Mouse (Mus musculus) erythroblast, adult 5-6 weeks (primary cell): Measurements from ENCODE around the gene Rpl9. TPM values are rescaled to one million over a fixed set of nuclear protein-coding genes. Genes with fewer than 3 reads are reported as not detected.

Source experiments
- ATAC-seq: replicated peaks from 2 replicates; pipeline ENCODE4 v1.8.0; 2016; ENCODE audit warnings: moderate number of reproducible peaks, mild to moderate bottlenecking, moderate TSS enrichment, inconsistent platforms; ENCODE audit not compliant: poor library complexity, low FRiP score, severe bottlenecking
- total RNA-seq, 2 experiments: library from RNA; stranded (forward) in 1 of 2; stranded (reverse) in 1 of 2; fragments of 150-400 nt in 1 of 2; fragments of 200-764, 138-1000 nt in 1 of 2; gene quantifications; 2 replicates each; pipeline versions ENCODE4 v1.2.3 to v1.2.4; 2015 to 2017; ENCODE audit warnings: low replicate concordance in 2 of 2

Gene Rpl9
- 636 and 727 TPM in 2 replicates for total RNA-seq (2015; ENCODE audit: low replicate concordance)
- 268 and 390 TPM in 2 replicates for total RNA-seq (2017; ENCODE audit: low replicate concordance)

DNA sequence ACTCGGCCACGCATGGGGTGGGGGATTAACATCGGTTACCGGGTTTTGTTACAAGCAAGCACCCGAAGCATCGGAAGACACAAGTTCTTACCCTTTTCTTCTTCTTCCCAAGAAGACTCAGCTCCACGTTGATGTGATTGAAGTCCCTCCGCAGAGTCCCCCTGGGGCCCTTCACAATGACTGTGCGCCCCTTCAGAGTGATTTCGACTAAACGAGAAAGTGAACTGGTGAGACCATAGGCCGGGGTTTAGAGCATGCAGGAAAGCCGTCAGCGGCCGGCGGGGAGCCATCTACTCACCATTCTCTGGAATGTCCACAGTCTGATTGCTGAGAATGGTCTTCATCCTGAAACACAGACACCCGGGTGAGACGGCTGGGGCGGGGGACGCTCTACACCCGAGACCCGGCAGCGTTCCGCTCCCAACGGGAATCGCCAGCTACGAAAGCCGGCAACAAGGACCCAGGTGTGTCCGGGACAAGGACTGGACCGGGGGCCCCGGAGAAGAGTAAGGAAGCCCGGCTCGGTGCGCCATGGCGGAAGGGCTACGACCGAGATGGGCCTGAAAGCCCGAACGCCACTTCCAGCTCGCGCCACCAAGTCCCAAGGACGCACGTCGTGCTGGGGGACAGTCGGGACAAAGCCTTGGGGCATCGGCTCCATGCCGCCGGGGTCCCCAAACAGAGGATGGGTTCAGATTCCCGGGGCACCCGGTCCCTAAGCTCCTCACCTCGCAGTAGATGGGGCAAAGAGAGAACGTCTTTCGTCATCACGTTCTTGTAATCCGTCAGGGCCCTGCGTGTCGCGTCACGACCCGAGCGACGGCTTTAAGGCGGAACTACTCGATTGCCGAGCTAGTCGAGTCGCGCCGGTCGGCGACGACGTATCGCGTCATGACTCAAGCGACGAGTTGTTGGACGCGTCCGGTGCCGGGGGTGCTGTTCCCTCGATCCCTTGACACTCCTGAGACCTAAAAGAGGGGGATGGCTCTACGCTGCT is at the start of gene Rpl9, which contains the start of gene Lias:
TSS of gene Rpl9 (minus strand) at position 797 of the 997 bp plus-strand sequence.
TSS of gene Lias (plus strand) at position 850 of the 997 bp plus-strand sequence.
- ATAC-seq = peak; percentile 93

DNA sequence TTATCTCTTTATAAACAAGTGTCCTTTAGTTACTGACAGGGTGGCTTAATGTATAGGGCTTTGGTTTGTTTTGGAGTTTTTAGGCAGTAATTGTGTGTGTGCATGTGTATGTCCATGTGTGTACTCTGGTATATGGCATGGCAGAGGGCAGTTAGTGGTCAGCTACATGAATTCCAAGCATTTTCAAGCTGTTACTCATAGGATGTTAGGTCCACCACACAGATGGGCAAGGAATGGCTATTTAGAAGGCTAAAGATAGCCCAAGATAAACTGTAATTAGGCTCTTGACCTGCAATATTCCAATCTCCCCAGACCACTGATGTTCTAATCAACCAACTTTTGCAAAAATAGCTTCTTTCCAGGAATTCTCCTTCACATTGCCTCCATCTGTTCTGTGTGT is 46.8 kb upstream of the Rpl9 start:
- ATAC-seq = no peak

DNA sequence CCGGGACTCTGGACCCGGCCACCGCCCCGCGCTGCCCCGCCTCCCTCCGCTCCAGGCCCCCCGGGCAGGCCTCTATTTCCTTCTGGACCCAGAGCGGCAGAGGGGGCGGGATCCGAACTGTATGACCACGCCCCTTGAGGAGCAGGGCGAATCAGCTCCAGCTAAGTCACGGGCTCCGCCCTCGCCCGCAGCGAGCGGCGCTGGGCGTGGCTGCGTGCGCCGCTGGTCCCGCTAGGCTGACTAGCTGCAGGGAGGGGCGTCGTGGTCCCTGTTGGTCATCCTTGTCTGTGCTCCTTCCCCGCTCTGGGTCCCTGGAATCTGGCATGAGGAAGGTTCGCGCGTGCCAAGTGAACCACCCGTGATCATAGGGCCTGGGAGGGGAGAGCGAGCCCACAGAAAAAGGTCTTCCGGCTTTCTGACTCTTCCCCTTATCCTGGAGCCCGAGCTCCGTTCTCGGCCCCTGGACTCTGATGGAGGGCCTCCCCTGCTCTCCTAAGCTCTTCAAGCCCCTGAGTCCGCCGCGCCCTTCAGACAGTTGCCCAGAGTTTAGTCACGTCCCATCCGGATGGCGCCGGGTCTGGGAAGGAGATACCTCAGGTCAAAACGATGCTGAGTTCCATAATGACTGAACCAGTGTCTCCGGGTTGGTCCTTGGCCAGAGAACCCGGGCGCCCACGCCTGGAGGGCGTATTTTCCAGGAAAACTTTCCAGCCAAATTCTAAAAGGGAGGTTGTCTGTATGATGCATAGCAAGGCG is 44.7 kb upstream of the Rpl9 start, which contains the start of gene Ugdh:
TSS of gene Ugdh (minus strand) at position 144 of the 756 bp plus-strand sequence.
- peak; percentile 98 for ATAC-seq

DNA sequence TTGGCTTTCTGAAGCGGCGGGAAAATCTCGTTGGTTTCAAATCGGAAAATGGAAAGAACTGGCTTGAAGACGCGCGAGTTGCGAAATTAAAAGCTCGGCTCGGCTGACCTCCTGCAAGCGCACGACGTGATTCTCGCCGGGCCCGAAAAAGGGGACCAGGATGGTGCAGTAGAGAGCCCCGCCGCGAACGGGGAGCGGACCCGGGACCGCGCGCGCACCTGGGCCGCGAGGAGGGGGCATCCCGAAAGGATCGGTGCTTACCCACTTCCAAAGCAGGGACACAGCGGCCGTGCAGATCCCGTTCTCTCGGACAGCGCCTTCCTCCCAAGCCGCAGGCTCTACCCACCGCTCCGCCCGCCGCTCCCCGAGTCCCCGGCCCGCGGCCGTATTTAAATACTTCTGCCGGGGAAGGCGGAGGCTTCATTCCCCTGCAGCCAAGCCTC is 44.1 kb upstream of the Rpl9 start:
- ATAC-seq = no peak; the same call in 1 of the 2 replicates

DNA sequence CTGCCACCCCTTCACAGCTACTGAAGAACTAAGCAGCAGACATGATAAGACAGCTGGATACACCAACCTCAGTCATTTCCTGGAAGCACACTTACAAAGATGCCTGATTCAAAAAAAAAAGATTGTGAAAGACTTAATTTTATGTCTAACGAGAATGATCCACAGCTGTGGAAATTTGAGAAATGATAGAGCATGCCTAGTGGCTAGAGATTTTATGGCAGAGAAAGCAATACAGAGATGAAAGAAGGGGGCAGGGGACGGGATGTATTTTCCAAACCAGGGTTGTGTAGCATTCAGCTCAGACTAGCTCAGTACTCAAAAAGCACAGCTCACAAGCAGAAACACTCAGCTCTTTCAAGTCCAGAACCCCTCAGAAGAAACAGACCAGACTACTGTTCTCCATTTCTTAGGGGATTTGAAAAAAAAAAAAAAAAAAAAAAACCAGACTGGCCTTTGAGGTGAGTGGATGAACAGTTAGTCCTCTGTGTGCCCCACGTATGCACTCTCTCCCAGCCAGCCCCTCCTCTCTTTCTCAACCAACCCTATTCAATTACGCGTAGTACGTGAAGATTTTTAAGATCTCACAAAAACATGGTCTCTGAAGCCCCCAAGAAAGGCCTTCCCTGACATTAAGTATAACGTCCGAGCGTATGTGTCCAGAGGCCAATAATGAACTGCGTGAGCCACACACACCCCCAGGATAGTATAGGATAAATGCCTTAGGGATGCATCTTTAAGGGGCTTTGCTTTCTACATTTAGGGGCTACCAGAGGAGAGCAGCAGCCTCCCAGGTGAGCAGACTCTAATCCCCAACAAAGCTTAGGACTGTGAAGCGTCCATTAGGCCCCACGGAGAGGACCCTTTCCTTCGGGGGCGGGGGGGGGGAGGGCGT is 43.5 kb upstream of the Rpl9 start:
- no peak for ATAC-seq

DNA sequence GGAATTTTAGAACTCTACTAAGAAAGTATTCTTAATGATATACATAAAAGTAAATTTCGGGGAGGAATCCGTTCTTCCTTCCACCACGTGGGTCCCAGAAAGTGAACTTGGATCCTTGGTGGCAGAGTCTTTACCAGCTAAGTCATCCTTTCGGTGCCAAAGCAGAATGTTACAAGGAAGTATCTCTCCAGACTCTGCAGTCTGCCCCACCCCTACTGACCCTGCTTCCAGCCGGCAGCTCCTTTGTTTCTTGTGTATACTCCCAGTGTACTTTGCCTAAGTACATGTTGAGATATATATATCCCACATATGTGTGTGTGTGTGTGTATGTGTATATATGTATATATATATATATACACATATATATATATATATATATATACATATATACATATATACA is 38.2 kb upstream of the Rpl9 start:
- no peak for ATAC-seq

DNA sequence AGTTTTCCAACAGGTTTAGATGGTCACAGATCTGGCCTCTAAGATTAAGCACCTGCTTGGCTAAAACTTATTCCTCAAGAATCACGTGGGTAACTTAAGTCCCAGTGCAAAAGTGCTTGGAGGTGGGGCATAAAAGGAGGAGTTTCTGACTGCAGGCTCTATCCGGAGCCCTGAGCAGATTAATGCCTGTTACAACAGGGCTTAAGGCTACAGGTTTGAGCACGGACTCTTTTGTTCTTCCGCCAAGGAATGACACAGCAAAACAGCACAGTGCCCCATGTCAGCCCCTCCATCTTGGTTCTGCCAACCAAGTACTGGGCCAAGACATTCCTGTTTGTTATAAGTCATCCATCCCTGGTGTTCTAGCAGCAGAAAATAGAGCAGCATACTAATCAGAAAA is 37.1 kb upstream of the Rpl9 start:
- no peak for ATAC-seq

DNA sequence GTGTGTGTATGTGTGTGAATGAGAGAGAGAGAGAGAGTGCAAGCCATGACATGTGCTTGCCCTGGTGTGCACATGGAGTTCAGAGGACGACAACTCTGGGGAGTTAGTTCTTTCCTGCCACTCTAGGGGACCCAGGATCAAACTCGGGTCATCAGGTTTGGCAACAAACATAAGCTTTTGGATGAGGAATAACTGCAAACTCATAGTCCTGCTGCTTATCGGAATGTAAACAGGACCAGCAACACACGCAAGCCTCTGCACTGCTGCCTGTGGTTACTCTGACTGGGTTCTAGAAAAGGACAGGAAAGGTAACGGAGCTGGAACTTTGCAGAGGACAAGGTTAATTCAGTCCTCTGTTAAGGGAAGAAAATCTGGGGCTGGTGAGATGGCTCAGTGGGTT is 34.0 kb upstream of the Rpl9 start:
- ATAC-seq = no peak

DNA sequence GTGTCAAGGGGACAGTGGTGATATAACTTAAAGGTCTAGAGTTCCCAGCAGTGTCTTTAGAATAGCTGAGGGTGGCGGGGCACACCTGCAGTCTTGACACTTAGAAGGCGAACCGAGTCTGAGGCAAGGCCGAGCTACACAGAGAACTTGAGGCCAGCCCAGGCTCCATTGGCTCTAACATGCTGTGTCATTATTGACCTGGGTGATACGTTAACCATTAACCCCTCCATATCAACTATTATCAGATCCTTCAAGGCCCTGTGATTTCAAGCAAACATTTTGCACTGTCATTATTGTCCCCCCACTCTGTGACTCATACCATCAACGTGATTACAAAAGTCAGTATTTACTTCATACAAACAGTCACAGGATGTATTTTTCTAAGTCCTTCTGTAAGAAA is 33.0 kb upstream of the Rpl9 start:
- no peak for ATAC-seq

DNA sequence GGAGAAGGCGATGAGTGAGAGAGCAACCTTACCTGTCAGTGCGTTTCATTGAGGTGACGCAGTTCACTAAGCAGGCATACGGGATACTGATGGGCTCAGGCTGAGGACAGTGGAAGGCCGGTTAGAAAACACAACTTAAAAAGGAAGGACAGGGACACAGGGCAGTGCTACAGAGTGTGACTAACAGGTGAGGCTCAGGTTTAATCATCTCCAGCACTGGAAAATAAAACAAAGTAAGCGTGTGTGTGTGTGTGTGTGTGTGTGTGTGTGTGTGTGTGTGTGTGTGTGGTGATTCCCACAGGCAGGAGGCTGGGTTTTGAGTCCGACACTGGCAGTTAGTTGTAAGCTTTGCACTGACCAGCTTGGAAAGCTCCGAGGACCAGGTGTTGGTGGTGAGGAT is 31.6 kb upstream of the Rpl9 start:
- no peak for ATAC-seq

DNA sequence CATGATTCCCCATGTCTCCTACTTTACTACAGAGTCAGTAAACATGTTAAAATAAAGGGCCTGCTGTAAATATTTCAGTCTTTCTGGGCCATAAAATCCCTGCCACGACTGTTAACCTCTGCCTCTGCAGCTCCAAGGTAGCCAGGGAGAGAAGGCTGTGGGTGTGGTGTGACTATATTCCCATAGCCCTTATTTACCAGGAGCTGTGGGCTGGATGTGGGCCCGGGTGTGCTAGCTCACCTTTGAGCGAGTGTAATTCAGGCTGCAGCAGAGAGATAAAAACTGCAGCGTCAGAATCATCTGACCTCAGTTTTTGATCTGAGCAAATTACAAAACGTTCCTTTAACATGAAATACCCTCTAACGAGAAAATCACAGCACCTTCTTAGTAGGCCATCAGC is 29.6 kb upstream of the Rpl9 start:
- peak; percentile 79 for ATAC-seq

DNA sequence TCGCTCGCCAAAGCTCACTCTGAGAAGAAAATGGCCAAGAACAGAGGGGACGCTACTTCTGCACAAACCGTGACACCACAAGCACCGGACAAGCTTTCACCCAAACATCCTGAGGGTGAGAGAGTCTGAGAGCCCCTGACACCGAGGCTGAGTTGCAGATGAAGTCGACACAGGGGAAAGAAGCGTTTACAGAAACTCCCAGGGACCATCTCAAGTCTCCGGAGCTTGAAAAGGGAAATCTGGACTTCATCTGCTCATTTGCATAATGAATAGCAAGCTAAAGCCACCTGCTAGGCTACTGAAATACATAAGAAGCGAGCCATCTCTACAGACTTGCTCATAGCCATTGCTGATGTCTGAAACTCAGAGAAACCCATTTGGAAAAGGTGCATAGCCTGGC is 27.9 kb upstream of the Rpl9 start:
- no peak for ATAC-seq

DNA sequence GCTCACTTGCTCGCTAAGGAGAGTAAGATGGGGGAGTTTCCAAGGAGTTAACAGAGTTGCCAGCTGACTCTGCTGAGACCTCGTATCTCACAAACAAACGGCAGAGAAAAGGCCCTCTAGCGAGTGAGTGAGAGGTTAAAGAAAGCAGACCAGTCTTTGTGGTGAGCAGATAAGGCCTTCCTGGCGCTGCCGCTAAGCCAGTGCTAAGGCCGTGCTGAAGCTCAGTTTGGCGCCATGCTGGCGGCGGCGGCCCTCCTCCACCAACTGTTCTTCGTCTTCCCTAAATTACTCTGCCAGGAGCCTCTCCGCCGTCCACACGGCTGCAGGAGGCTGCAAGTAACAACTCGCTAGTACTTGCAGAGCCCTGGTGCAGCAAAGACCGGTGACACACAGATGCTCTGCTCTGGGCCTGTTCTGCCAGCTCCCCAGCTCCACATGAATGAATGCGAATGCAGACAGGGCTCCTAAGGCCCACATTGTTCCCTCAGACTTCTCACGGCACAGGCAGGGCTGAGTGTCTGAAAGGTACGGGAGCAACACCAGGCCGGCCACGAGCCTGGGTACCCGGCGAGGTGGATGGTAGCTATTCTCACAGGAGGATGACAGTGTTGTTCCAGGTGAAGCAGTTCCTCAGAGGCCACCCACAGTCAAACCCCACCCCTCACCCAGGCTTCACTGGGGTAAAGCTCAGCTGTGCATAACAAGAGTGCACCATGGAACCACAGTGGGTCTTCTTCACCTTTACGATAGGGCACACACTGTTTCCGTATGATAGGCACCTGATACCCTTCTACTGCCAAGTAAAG is 24.6 kb upstream of the Rpl9 start:
- peak; percentile 83 for ATAC-seq

DNA sequence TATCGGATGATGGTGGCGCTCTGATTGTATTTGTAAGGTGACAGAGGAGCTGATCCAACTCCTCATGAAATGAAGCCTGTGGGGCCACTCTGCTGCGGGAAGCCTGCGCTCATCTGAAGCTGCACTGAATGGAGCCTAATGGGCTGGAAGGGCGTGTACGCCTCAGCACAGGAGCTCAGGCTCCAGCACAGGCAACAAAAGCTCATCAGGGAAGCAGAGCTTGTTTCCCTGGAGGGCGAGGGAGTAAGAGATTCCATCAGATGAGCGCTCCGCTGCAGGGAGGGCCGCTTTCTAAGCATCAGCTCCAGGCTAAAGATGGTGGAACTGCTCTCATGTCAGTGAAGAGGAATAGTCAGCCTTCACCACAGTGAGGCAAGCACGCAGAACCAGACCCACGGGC is 16.7 kb upstream of the Rpl9 start:
- ATAC-seq = no peak

DNA sequence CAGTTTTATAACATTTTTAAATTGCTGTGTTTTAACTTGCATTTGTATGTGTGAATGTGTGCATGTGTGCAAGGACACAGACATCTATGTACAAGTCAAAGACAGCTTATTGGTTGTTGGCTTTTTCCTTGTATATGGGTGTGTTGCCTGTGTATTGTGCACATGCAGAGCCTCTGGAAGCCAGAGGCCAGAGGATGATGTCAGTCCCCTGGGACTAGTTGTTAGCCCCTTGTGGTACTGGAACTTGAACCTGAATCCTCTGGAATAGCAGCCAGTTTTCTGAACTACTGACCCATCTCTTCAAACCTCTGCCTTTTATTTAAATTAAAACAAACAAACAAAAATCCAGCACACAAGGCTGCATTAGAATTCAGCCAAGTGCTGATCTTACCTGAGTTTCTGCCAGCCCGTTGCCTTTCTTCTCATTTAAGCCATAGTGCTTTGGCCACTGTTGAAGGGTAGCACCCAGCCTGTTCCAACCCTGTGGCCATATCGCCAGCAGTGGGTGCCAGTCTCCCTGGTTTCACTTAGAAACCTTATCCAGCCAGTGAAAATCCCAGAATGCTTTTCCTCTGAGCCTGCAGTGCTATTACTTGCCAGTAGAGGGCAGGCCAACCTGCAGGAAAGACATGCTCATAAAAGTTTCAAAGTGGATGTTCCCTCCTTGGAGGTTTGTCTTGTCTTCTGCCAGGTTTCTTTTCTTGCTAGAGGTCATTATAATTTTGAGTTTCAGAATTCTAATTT is 10.2 kb upstream of the Rpl9 start:
- ATAC-seq = peak; percentile 87

DNA sequence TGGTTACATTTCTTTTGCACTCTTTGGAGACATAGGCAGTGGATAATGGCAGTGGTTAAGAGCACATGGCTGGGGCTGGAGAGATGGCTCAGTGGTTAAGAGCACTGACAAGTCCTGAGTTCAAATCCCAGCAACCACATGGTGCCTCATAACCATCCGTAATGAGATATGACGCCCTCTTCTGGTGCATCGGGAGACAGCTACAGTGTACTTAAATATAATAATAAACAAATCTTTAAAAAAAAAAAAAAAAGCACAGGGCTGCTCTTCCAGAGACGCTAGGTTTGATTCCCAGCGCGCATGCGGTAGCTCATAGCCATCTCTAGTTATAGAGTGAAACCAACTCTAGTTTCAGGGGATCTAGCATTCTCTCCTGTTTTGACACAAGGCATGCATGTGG is 3.2 kb upstream of the Rpl9 start:
- no peak for ATAC-seq

DNA sequence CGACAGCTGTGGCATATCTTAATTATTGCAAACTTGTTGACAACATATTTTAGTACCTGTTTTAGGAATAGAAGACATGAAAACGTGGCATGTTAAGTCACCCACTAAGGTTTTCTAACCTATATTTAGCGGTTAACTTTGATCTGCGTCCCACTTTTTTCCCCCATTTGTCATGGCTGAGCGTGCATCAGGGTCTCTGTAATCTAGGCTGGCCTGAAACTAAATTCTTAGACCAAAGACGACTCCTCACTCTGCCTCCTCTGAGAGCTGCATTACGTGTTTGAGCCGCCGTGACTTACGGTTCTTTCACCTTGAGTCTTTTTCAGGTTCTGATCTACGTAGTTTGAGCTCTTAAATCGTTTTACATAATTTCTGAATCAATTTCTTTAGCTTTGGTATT is 509 bp upstream of the Rpl9 start:
- ATAC-seq = peak; percentile 60
